Mouse (Mus musculus): ENCODE measurements around the gene Sh3bp5l.

Sh3bp5l gene

DNA sequence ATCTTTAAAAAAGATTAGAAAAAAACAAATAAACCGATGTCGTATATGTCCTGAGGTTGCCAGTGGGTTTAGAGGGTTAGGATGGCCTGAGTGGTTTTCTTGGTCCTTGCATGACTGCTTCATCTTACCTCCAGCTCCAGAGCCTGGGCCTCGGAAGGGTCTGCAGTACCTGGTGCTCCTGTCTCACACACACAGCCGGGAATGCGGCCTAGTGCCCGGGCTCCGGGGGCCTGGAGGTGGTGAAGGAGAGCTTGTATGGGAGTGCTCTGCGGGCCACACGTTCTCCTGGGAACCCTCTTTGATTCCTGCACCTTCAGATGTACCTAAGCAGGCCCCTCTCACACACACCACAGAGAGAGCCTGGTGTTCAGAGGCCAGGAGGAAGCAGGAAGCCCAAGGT is 21.9 kb upstream of the Sh3bp5l start:
- no peak for TF ChIP-seq GATA4 (IDR thresholded peaks at IDR 0.05; ENCODE audit: insufficient replicate concordance, low read length)

DNA sequence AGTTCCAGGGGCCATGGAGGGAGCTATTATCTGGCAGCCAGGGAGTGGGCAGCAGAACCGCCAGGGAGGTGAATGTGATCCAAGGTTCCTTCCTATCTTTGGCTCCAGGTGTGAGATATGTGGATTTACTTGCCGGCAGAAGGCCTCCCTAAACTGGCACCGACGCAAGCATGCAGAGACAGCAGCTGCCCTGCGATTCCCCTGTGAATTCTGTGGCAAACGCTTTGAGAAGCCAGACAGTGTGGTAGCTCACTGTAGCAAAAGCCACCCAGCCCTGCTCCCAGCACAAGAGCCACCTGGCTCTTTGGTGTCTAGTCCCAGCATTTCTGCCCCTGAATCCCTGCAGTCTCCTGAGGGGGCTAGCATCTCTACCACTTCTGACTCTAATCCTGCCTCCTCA is 16.5 kb upstream of the Sh3bp5l start:
- TF ChIP-seq GATA4 (IDR thresholded peaks at IDR 0.05; ENCODE audit: insufficient replicate concordance, low read length), result no peak

DNA sequence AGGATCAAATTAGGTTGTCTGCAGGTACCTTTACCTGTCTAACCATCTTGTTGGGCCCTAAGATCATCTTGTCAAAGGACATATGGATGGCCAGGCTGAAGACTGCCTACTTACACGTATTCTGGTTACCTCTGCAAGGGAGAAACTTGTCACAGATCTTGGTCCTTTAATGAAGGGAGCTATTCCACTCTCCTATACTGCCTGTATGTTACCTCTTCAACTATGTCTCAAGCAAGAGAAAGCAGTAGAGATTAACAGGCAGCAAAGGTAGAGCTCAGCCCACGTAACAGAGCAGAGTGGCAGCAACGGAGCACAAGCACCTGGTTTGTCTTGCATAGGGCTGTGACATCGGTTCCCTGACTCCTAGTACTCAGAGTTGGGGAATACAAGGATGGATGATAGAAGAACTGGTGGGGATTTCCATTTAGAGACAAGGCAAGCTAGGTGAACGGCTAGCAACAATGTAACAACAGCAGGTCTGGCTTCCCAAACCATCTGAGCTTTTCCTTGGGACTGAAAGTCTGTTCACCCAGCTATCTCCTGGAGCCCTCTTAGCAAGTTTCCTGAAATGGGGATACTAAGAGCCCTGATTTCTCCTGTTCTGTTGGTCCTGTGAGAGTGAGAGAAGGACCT is 14.9 kb upstream of the Sh3bp5l start:
- TF ChIP-seq GATA4 (IDR thresholded peaks at IDR 0.05; ENCODE audit: insufficient replicate concordance, low read length), result no peak

GRCm38 (mm10) chr11:58316344-58316743 is 14.2 kb upstream of the Sh3bp5l start:
- TF ChIP-seq GATA4 (IDR thresholded peaks at IDR 0.05; ENCODE audit: insufficient replicate concordance, low read length), result no peak

DNA sequence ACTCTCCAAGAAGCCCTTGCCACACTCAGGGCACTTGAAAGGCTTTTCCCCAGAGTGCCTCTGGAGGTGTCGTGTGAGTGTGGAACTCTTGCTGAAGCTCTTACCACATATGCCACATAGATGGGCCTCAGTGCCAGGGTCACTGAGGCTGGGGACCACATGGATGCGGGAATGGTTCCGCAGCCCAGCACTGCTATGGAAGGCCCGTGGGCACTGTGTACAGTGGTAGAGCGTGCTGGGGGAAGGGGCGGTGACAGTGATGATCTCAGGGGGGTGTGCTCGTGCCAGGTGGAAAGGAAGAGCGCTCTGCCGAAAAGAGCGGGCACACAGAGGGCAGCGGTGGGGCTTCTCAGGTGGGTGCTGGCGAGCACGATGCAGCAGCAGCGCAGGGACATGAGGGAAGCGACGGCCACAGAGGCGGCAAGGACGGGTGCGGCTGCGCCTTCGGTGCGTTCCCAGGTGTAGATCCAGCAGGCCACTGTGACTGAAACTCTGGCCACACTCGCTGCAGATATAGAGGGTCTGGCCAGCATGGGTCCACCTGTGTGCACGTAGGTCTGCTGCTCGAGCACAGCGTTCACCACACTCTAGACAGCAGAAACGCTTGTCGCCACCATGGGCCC is 13.6 kb upstream of the Sh3bp5l start:
- no peak for TF ChIP-seq GATA4 (IDR thresholded peaks at IDR 0.05; ENCODE audit: insufficient replicate concordance, low read length)

GRCm38 (mm10) chr11:58322824-58323569 is 7.5 kb upstream of the Sh3bp5l start:
- TF ChIP-seq GATA4 (IDR thresholded peaks at IDR 0.05; ENCODE audit: insufficient replicate concordance, low read length), result no peak

GRCm38 (mm10) chr11:58323570-58324340 is 6.8 kb upstream of the Sh3bp5l start:
- no peak for TF ChIP-seq GATA4 (IDR thresholded peaks at IDR 0.05; ENCODE audit: insufficient replicate concordance, low read length)

GRCm38 (mm10) chr11:58324614-58325229 is 5.8 kb upstream of the Sh3bp5l start:
- no peak for TF ChIP-seq GATA4 (IDR thresholded peaks at IDR 0.05; ENCODE audit: insufficient replicate concordance, low read length)

- no peak for TF ChIP-seq GATA4 (IDR thresholded peaks at IDR 0.05; ENCODE audit: insufficient replicate concordance, low read length)
Measured at GRCm38 (mm10) chr11:58326781-58327180, 3.7 kb upstream of the Sh3bp5l start.

DNA sequence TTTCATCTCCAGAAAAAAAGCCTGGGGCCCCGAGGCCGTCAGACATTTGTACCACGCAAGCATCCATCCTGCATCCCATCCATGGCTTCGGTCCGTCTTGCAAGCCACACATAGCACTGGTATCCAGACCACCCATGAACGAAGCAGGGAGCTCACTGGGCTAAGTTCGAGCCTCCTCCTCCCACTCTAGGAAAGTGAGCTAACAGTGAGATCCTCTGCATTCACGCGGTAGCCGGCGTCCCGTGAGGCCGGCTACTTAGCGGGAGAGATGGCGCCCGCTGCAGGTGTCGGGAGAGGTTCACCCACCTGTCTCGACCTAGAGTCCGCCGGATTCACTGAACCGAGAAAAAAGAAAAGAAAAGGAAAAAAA is 633 bp upstream of the Sh3bp5l start:
- TF ChIP-seq GATA4 (IDR thresholded peaks at IDR 0.05; ENCODE audit: insufficient replicate concordance, low read length), result no peak

GRCm38 (mm10) chr11:58331149-58331495 is 598 bp downstream of the Sh3bp5l start:
- no peak for TF ChIP-seq GATA4 (IDR thresholded peaks at IDR 0.05; ENCODE audit: insufficient replicate concordance, low read length)

DNA sequence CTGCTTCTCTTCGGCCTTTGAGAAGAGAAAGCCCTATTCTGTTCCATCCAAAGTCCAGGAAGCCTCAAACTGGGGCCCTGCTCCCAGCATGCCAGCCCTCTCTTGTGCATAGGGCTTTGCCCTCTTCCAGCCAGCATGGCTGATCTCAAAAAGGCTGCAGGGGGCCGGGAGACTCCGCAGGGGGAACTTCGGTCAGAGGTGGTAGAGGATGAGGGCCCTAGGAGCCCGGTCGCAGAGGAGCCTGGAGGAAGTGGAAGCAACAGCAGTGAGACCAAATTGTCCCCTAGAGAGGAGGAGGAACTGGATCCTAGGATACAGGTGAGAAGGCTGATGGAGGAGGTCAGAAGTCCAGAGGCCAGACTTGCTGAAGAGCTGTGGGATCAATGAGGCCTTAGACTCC is 1.0 kb downstream of the Sh3bp5l start:
- no peak for TF ChIP-seq GATA4 (IDR thresholded peaks at IDR 0.05; ENCODE audit: insufficient replicate concordance, low read length)

- TF ChIP-seq GATA4 (IDR thresholded peaks at IDR 0.05; ENCODE audit: insufficient replicate concordance, low read length), result no peak
Measured at GRCm38 (mm10) chr11:58334746-58335145, 4.2 kb downstream of the Sh3bp5l start.

- TF ChIP-seq GATA4 (IDR thresholded peaks at IDR 0.05; ENCODE audit: insufficient replicate concordance, low read length), result no peak
Measured at GRCm38 (mm10) chr11:58346745-58347144, 16.2 kb downstream of the Sh3bp5l start.

DNA sequence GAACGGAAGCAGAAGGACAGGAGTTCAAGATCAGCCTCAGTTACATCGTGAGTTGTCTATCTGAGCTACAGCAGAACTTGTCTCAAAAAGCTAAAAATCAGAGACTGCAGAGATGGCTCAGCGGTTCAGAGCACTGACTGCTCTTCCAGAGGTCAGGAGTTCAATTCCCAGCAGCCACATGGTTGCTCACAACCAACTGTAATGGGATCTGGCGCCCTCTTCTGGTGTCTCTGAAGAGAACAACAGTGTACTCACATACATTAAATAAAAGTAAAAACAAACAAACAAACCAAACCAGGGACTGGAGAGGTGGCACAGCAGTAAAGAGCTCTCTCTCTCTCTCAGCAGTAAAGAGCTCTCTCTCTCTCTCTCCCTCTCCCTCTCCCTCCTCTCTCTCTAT is 20.1 kb downstream of the Sh3bp5l start:
- TF ChIP-seq GATA4 (IDR thresholded peaks at IDR 0.05; ENCODE audit: insufficient replicate concordance, low read length), result no peak

Measured in liver, adult (tissue).